Mouse (Mus musculus) ES-E14 (cell line): ENCODE measurements around the gene Col9a1. TPM values are rescaled to one million over a fixed set of nuclear protein-coding genes. Genes with fewer than 3 reads are reported as not detected.

Experiments
- DNase-seq: peaks from one replicate; pipeline ENCODE4 v3.0.0-alpha.2; 2013; ENCODE audit warnings: low read depth, low spot score
- H3K27ac ChIP-seq: 2 replicates; pipeline ENCODE4 v1.5.1; 2012; ENCODE audit warnings: low read depth, mild to moderate bottlenecking, low read length, moderate library complexity, mixed read lengths; ENCODE audit not compliant: poor library complexity, insufficient read depth, severe bottlenecking
- H3K36me3 ChIP-seq: 2 replicates; pipeline ENCODE4 v1.6.1; 2012; ENCODE audit warnings: mild to moderate bottlenecking, low read length, moderate library complexity, mixed read lengths; ENCODE audit not compliant: control insufficient read depth, poor library complexity, insufficient read depth, severe bottlenecking
- H3K4me1 ChIP-seq, 2 experiments: fragments of 150-350 bp in 1 of 2; sonication (generic) in 1 of 2; 2 replicates each; pipeline ENCODE4 v1.6.1; 2012; ENCODE audit warnings: low read length in 2 of 2, mild to moderate bottlenecking in 1 of 2, mixed read lengths in 1 of 2; ENCODE audit not compliant: control insufficient read depth in 2 of 2, insufficient read depth in 2 of 2, poor library complexity in 1 of 2
- H3K4me3 ChIP-seq, 2 experiments: fragments of 150-350 bp in 1 of 2; sonication (generic) in 1 of 2; 2 replicates each; pipeline ENCODE4 v1.5.1; 2012; ENCODE audit warnings: low read length in 2 of 2, low read depth in 1 of 2, mild to moderate bottlenecking in 1 of 2, mixed read lengths in 1 of 2; ENCODE audit not compliant: insufficient read depth in 1 of 2, poor library complexity in 1 of 2, severe bottlenecking in 1 of 2
- H3K9ac ChIP-seq: 2 replicates; pipeline ENCODE4 v1.6.1; 2012; ENCODE audit warnings: low read depth, mild to moderate bottlenecking, low read length, mixed read lengths; ENCODE audit not compliant: poor library complexity, insufficient read depth, severe bottlenecking
- H3K9me3 ChIP-seq: fragments of 150-350 bp; sonication (generic); 2 replicates; pipeline ENCODE4 v1.6.1; 2012; ENCODE audit warnings: low read depth, mild to moderate bottlenecking, low read length; ENCODE audit not compliant: control insufficient read depth, insufficient read depth
- CHD2 ChIP-seq: IDR thresholded peaks from 2 replicates; pipeline ENCODE4 v1.6.1; 2014; ENCODE audit warnings: mild to moderate bottlenecking, low read depth, low read length, inconsistent platforms
- HCFC1 ChIP-seq: IDR thresholded peaks from 2 replicates; pipeline ENCODE4 v1.6.1; 2012; ENCODE audit warnings: low read length, inconsistent platforms, borderline replicate concordance; ENCODE audit not compliant: insufficient read depth
- MAFK ChIP-seq: IDR thresholded peaks from 2 replicates; pipeline ENCODE4 v1.6.1; 2014; ENCODE audit warnings: mild to moderate bottlenecking, low read depth, low read length, inconsistent platforms; ENCODE audit not compliant: insufficient read depth
- ZC3H11A ChIP-seq: IDR thresholded peaks from 2 replicates; pipeline ENCODE4 v1.6.1; 2012; ENCODE audit warnings: low read depth, mild to moderate bottlenecking, inconsistent platforms, low read length, borderline replicate concordance
- ZNF384 ChIP-seq: IDR thresholded peaks from 2 replicates; pipeline ENCODE4 v1.6.1; 2012; ENCODE audit warnings: low read depth, low read length, inconsistent platforms
- in situ Hi-C, 2 experiments: fragments of 600-800 bp; cut with MboI; formaldehyde crosslinking; loops; one replicate each; pipeline ENCODE4 v1.15.1; 2025; ENCODE audit warnings: low sequenced_read_pairs in 2 of 2, inconsistent platforms in 1 of 2; ENCODE audit not compliant: unreplicated experiment in 2 of 2
- total RNA-seq: library from RNA; depleted of rRNA; stranded (reverse); fragments of 300-350 nt; gene quantifications from 2 replicates; pipeline ENCODE4 v1.2.3, GENCODE M21; 2012

Col9a1 gene
- total RNA-seq, 1 experiment: 0.13 TPM

GRCm38 (mm10) chr1:24171898-24172297 lies 5.5 kb upstream of the Col9a1 start:
- H3K4me3 ChIP-seq: no peak overlapping the region
- no peak overlapping the region for H3K9ac ChIP-seq
- H3K27ac ChIP-seq: no peak overlapping the region
- no peak for TF ChIP-seq ZC3H11A
- TF ChIP-seq HCFC1: no peak
- TF ChIP-seq MAFK: no peak
- TF ChIP-seq CHD2: no peak
- no peak for TF ChIP-seq ZNF384
- H3K36me3 ChIP-seq: no peaks in the 10 kb centered on the region
- no peak for DNase-seq
- no peaks in the 10 kb centered on the region for H3K9me3 ChIP-seq
- in situ Hi-C loops: no loop called here
- H3K4me1 ChIP-seq: no peaks in the 10 kb centered on the region

- Histone ChIP-seq H3K4me3 (no peak overlapping the region), H3K9me3 (no peaks in the 10 kb centered on the region), H3K36me3 (no peaks in the 10 kb centered on the region), H3K27ac (no peak overlapping the region), H3K9ac (no peak overlapping the region), H3K4me1 (no peaks in the 10 kb centered on the region)
- in situ Hi-C loops: no loop called here
- no peak for TF ChIP-seq ZNF384
- TF ChIP-seq CHD2: no peak
- no peak for TF ChIP-seq HCFC1
- no peak for TF ChIP-seq ZC3H11A
- no peak for TF ChIP-seq MAFK
- DNase-seq: no peak
These were observed 4.8 kb upstream of the Col9a1 start for GRCm38 (mm10) chr1:24172656-24173055.

- no peak overlapping the region for H3K9ac ChIP-seq
- in situ Hi-C loops: no loop called here
- no peak overlapping the region for H3K4me3 ChIP-seq
- no peak for TF ChIP-seq HCFC1
- no peak for TF ChIP-seq CHD2
- DNase-seq: no peak
- no peaks in the 10 kb centered on the region for H3K4me1 ChIP-seq
- no peaks in the 10 kb centered on the region for H3K9me3 ChIP-seq
- no peak overlapping the region for H3K27ac ChIP-seq
- H3K36me3 ChIP-seq: no peaks in the 10 kb centered on the region
These were observed 1.6 kb upstream of the Col9a1 start for GRCm38 (mm10) chr1:24175761-24176160.

GRCm38 (mm10) chr1:24179856-24180255 lies 2.4 kb downstream of the Col9a1 start:
- TF ChIP-seq CHD2 (no peak), ZC3H11A (no peak), MAFK (no peak), ZNF384 (no peak)
- Histone ChIP-seq H3K4me3 (no peak overlapping the region), H3K9me3 (no peaks in the 10 kb centered on the region), H3K9ac (no peak overlapping the region), H3K36me3 (no peaks in the 10 kb centered on the region), H3K4me1 (no peaks in the 10 kb centered on the region), H3K27ac (no peak overlapping the region)
- in situ Hi-C loops: no loop called here
- no peak for DNase-seq

GRCm38 (mm10) chr1:24184981-24185380 lies 7.6 kb downstream of the Col9a1 start:
- Histone ChIP-seq H3K36me3 (no peaks in the 10 kb centered on the region), H3K9me3 (no peaks in the 10 kb centered on the region), H3K27ac (no peak overlapping the region), H3K4me3 (no peak overlapping the region), H3K4me1 (no peaks in the 10 kb centered on the region), H3K9ac (no peak overlapping the region)
- in situ Hi-C loops: no loop called here
- TF ChIP-seq HCFC1: no peak
- no peak for TF ChIP-seq ZNF384
- no peak for TF ChIP-seq ZC3H11A
- TF ChIP-seq MAFK: no peak
- no peak for TF ChIP-seq CHD2
- no peak for DNase-seq
